Mouse (Mus musculus) forebrain, embryonic 16.5 days (tissue): ENCODE results near the gene Phc1. TPM values are rescaled to one million over a fixed set of nuclear protein-coding genes. Genes with fewer than 3 reads are reported as not detected.

Experiments
- ATAC-seq: fragments of 200-750 bp; cut with Nextera tagmentation; 2 replicates; pipeline ENCODE4 v1.8.0; 2017; ENCODE audit warnings: mild to moderate bottlenecking, moderate library complexity
- H3K27ac ChIP-seq: fragments of 300-500 bp; sonication (generic); 2 replicates; pipeline ENCODE4 v1.5.1; 2014; ENCODE audit warnings: low read length, control low read depth
- H3K27me3 ChIP-seq: fragments of 300-500 bp; sonication (generic); replicated peaks from 2 replicates; pipeline ENCODE4 v1.6.1; 2014; ENCODE audit warnings: low read length; ENCODE audit not compliant: control insufficient read depth, insufficient read depth
- H3K36me3 ChIP-seq: fragments of 300-500 bp; sonication (generic); 2 replicates; pipeline ENCODE4 v1.6.1; 2014; ENCODE audit not compliant: control insufficient read depth, insufficient read depth
- H3K4me1 ChIP-seq: fragments of 300-500 bp; sonication (generic); replicated peaks from 2 replicates; pipeline ENCODE4 v1.6.1; 2014; ENCODE audit warnings: low read length; ENCODE audit not compliant: control insufficient read depth, insufficient read depth
- H3K4me2 ChIP-seq: fragments of 300-500 bp; sonication (generic); 2 replicates; pipeline ENCODE4 v1.6.1; 2014; ENCODE audit warnings: mild to moderate bottlenecking, low read length, control low read depth
- H3K4me3 ChIP-seq: fragments of 300-500 bp; sonication (generic); replicated peaks from 2 replicates; pipeline ENCODE4 v1.5.1; 2014; ENCODE audit warnings: mild to moderate bottlenecking, low read length, control low read depth
- H3K9ac ChIP-seq: fragments of 300-500 bp; sonication (generic); replicated peaks from 2 replicates; pipeline ENCODE4 v1.6.1; 2014; ENCODE audit warnings: low read depth, low read length, control low read depth
- H3K9me3 ChIP-seq: fragments of 300-500 bp; sonication (generic); 2 replicates; pipeline ENCODE4 v1.6.1; 2016; ENCODE audit warnings: low read length; ENCODE audit not compliant: control insufficient read depth
- WGBS: fragments of 180-500 bp; shearing (Covaris S2); extraction: QIAGEN DNeasy Blood & Tissue Kit; methylation state at CpG from one replicate; pipeline ENCODE4 v1.1.7; 2014; 5-methylcytosine and 5-hydroxymethylcytosine counted together
- polyA plus RNA-seq: library from polyadenylated mRNA; unstranded; fragments of >200 nt; fragmentation: Nextera tagmentation; extraction: Ambion mirVana; gene quantifications from 2 replicates; pipeline ENCODE4 v1.2.1, GENCODE M21; 2015

The Phc1 gene
- polyA plus RNA-seq, 1 experiment from 2014 or later, result 36.9 TPM

DNA sequence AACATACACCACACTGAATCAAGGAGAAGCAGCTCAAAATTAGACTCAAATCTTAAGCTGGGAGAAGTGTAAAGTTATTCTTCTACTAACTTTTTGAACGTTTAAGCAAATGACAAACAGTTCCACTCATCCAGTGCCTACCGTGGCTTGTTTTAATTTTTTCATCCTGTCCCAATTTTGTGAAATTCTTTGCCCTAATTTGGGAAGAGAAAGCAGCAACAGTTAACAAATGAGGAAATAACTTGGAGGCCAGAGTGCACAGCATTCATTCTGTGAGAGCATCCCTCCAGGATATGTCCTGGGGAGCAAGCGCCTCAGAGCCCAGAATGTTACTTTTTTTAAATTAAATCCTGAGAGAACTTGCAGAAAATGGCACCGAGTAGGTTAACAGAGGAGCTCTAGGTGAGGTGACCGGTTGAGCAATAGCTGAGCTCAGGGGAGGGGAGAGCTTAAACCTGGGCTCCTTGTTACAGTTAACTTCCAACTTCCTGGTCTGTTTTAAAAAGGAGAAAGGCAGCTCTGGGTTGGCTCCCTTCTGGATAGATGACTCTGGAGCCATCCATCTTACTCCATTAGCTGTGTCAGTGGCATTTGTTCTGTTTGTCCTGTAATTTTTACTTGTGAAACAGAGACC lies 30.1 kb downstream of the Phc1 start:
- Histone ChIP-seq H3K36me3 (peaks cover 19% of the 10 kb centered on the region), H3K9me3 (no peaks in the 10 kb centered on the region), H3K9ac (no peak overlapping the region), H3K4me1 (peaks cover 18% of the 10 kb centered on the region), H3K4me2 (peak overlapping the region; percentile 97), H3K27ac (no peak overlapping the region), H3K27me3 (no peaks in the 10 kb centered on the region), H3K4me3 (no peak overlapping the region; the same call in 1 of the 2 replicates)
- whole genome bisulfite sequencing, result 79% methylated on average over 5 of the region's 5 CpGs
- no peak for ATAC-seq

DNA sequence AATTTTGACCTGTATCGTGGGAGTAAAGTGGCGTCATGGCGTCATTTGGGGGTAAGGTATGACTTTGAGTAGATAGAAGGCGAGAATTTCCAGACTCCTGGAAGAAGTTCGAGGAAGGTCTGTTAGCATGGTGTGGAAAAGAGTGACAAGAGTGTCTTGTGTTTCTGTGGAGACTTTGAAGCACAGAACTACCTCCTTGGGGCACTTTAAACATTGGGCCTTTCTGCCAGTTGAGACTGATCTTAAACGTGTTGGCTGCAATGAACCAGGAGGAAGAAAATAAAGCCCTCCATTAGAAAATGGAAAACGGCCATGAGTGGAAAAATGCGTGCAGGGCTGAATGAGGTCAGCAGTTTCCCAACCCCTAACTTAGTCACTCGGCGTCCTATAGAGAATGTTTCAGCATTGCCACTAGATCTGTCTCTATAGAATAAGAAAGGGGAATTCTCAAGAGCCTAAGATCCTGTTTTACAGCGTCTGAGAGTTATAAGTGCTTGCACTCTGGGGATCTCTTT lies 30.9 kb downstream of the Phc1 start:
- Histone ChIP-seq H3K27me3 (no peaks in the 10 kb centered on the region), H3K36me3 (peaks cover 15% of the 10 kb centered on the region), H3K4me2 (peak overlapping the region; percentile 97), H3K4me3 (peak overlapping the region; percentile 86), H3K27ac (no peak overlapping the region; the same call in 1 of the 2 replicates), H3K4me1 (peaks cover 18% of the 10 kb centered on the region), H3K9ac (peak overlapping the region; percentile 79), H3K9me3 (no peaks in the 10 kb centered on the region)
- WGBS, result 9% methylated on average over 11 of the region's 11 CpGs
- ATAC-seq, result no peak

DNA sequence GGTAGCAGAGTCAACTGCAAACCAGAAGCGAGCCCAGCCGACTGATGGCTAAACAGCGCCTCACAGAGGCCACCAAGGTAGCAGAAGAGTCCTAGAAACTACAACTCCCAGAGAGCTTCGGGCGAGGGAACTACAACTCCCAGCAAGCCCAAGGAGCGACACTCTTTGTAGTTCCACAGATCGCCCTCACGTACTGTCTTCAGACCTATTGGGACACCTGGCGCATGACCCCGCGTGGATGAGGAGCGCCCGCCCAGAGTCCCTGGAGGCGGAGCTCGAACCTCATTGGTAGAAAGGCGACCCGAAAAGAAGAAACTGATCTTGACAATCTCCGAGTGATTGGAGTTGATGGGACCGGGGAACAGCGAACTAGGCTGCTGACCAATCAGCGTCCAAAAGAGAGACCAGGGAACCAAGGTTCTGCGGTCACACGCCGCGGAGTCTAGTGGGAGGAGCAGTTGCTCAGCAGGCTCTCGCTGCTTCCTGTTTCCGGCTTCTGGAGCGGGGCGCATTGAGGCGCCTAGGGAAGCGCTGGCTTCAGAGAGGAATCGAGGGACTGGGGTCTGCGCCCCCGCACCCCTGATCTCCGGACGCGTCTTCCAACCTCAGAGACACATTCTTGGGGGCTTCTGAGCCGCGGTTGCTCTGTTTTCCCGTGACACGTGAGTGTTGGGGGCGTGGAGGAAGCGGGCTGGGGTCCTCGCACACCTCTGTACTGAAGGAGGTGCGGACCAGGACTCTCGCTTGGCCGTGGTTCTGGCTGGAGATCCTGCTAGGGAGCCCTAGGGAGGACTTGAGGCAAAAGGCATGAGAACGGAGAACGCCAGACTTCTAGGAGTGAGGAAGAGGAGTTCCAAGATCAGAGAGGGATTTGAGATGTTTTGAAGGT lies 31.6 kb downstream of the Phc1 start, which contains the start of gene M6pr:
TSS of gene M6pr (plus strand) at position 216 of the 889 bp plus-strand sequence.
- peak; percentile 98 for ATAC-seq
- peak within 1 kb of the TSS; percentile 97 for H3K4me2 ChIP-seq
- no peaks in the 10 kb centered on the region for H3K9me3 ChIP-seq
- under 1% methylated on average over 49 of the region's 49 CpGs for WGBS
- H3K4me1 ChIP-seq, result peaks cover 18% of the 10 kb centered on the region
- no peaks in the 10 kb centered on the region for H3K27me3 ChIP-seq
- H3K4me3 ChIP-seq, result peak within 1 kb of the TSS; percentile 86
- H3K36me3 ChIP-seq, result peaks cover 8% of the 10 kb centered on the region
- peak within 1 kb of the TSS; percentile 72 for H3K27ac ChIP-seq
- peak within 1 kb of the TSS; percentile 79 for H3K9ac ChIP-seq

GRCm38 (mm10) chr6:122308136-122308504 lies 32.2 kb downstream of the Phc1 start:
- H3K9me3 ChIP-seq, result no peaks in the 10 kb centered on the region
- no peaks in the 10 kb centered on the region for H3K27me3 ChIP-seq
- no peak for ATAC-seq
- 0 out of 2 replicates have a peak, but pooled peaks cover 2% of the 10 kb centered on the region for H3K36me3 ChIP-seq
- H3K4me1 ChIP-seq, result peaks cover 18% of the 10 kb centered on the region
- peak overlapping the region; percentile 86 for H3K4me3 ChIP-seq
- H3K27ac ChIP-seq, result no peak overlapping the region
- 67% methylated on average over 6 of the region's 6 CpGs for WGBS
- no peak overlapping the region for H3K9ac ChIP-seq
- 0 out of 2 replicates have a peak overlapping the region, but pooled peaks have one; percentile 1 for H3K4me2 ChIP-seq

DNA sequence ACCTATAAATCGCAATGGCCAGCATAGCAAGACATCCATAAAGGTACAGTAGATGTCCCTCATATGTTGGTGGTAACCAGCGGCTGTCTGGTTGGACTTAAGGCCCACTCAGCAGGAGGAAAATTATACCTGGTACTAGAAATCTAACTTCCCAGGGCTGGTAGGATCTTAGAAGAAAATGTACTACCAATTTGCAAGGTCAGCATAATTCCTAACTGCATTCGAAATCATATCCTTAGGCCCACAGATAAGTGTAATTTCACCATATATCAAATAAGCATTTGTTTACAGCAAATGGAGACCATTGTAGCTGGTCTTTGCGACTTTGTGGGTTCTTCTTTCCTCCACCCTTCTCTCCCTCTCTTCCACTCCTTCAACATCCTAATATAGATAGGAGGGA lies 33.7 kb downstream of the Phc1 start:
- H3K4me1 ChIP-seq, result peaks cover 18% of the 10 kb centered on the region
- H3K4me3 ChIP-seq, result no peak overlapping the region
- 91% methylated on average over 4 of the region's 4 CpGs for WGBS
- H3K9ac ChIP-seq, result no peak overlapping the region
- no peak overlapping the region for H3K27ac ChIP-seq
- H3K4me2 ChIP-seq, result no peak overlapping the region
- no peak for ATAC-seq
- H3K27me3 ChIP-seq, result no peaks in the 10 kb centered on the region
- H3K36me3 ChIP-seq, result no peaks in the 10 kb centered on the region
- no peaks in the 10 kb centered on the region for H3K9me3 ChIP-seq

- H3K27ac ChIP-seq, result no peak overlapping the region
- no peaks in the 10 kb centered on the region for H3K36me3 ChIP-seq
- 80% methylated on average over 12 of the region's 12 CpGs for WGBS
- peaks cover 7% of the 10 kb centered on the region for H3K4me1 ChIP-seq
- ATAC-seq, result no peak
- no peak overlapping the region for H3K4me2 ChIP-seq
- H3K9me3 ChIP-seq, result no peaks in the 10 kb centered on the region
- H3K27me3 ChIP-seq, result no peaks in the 10 kb centered on the region
- no peak overlapping the region for H3K4me3 ChIP-seq
- no peak overlapping the region for H3K9ac ChIP-seq
Observed at GRCm38 (mm10) chr6:122304790-122305555, 35.4 kb downstream of the Phc1 start.

DNA sequence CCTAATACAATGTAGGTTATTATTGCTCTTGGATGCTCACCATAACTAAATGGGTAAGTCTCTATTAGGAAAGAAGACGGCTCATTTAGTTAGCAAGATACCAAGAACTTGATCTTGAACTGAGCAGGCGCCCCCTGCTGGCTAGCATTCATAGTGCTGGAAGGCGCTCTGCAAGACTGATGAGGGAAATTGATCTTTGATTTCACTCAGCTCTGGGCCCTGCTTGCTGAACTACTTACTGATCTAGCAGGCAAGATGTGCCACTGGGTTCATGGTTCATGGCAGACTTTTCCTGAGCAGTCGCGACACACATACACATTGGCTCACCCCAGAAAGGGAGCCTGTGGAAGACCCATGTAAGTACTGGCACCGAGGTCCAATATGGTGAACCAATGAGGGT lies 36.0 kb downstream of the Phc1 start:
- 34% methylated on average over 6 of the region's 6 CpGs for WGBS
- Histone ChIP-seq H3K27ac (no peak overlapping the region), H3K36me3 (no peaks in the 10 kb centered on the region), H3K4me2 (no peak overlapping the region), H3K9me3 (no peaks in the 10 kb centered on the region), H3K4me3 (no peak overlapping the region), H3K9ac (no peak overlapping the region), H3K4me1 (peaks cover 1% of the 10 kb centered on the region), H3K27me3 (no peaks in the 10 kb centered on the region)
- ATAC-seq, result no peak

- 91% methylated on average over 9 of the region's 9 CpGs for WGBS
- no peak overlapping the region for H3K9ac ChIP-seq
- H3K27me3 ChIP-seq, result no peaks in the 10 kb centered on the region
- no peak overlapping the region for H3K4me3 ChIP-seq
- H3K4me2 ChIP-seq, result no peak overlapping the region
- no peaks in the 10 kb centered on the region for H3K36me3 ChIP-seq
- ATAC-seq, result no peak
- no peak overlapping the region for H3K27ac ChIP-seq
- H3K4me1 ChIP-seq, result no peaks in the 10 kb centered on the region
- no peaks in the 10 kb centered on the region for H3K9me3 ChIP-seq
Observed at GRCm38 (mm10) chr6:122303526-122303925, 36.8 kb downstream of the Phc1 start.

- peaks cover 2% of the 10 kb centered on the region; the same call in 1 of the 2 replicates for H3K4me1 ChIP-seq
- no peak overlapping the region for H3K9ac ChIP-seq
- no peaks in the 10 kb centered on the region for H3K36me3 ChIP-seq
- no peak for ATAC-seq
- no peaks in the 10 kb centered on the region for H3K9me3 ChIP-seq
- no peak overlapping the region for H3K4me2 ChIP-seq
- WGBS, result 84% methylated on average over 4 of the region's 4 CpGs
- H3K27ac ChIP-seq, result no peak overlapping the region
- H3K4me3 ChIP-seq, result no peak overlapping the region
- no peaks in the 10 kb centered on the region for H3K27me3 ChIP-seq
Observed at GRCm38 (mm10) chr6:122302661-122303060, 37.7 kb downstream of the Phc1 start.
